Mouse (Mus musculus): ENCODE data around the gene Vax1.

Gene Vax1

DNA sequence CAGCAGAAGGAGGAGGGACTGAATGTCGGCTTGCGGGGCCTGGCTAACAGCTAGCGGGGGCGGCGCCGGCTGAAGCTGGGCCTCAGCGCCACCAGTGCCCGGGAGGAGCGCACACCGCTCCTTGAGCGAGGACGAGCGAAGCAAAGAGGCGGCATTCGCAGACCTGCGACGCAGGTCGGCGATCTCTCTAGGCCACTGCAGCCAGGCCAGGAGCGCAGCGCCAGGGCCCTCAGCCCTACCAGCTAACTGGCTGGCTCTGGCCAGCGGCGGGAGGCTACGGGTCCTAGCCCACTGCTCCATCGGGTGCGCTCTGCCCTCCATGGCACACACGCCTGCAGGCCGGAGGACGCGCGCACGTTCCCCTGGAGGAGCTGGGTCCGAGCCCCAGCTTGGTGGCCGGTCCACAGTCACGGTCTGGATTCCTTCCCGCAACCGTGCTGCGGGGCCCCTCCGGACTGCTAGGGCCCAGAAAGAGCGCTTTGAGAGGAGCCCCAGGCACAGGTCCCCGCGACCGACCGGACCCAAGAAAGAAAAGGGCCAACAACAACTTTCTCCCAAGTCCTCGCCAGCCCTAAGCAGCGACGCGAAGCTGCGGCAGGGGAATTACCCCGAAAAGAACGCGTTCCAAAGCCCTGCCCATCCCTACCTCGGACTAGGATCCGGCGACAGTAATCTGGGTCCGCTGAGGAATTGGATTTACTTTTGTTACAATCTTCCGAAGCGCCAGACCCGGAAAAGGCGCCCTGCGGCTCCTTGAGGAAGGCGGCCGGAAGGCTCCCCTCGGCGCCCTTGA, 517 bp downstream of the Vax1 start:
- no peak for DNase-seq (ENCODE audit: low spot score)

DNA sequence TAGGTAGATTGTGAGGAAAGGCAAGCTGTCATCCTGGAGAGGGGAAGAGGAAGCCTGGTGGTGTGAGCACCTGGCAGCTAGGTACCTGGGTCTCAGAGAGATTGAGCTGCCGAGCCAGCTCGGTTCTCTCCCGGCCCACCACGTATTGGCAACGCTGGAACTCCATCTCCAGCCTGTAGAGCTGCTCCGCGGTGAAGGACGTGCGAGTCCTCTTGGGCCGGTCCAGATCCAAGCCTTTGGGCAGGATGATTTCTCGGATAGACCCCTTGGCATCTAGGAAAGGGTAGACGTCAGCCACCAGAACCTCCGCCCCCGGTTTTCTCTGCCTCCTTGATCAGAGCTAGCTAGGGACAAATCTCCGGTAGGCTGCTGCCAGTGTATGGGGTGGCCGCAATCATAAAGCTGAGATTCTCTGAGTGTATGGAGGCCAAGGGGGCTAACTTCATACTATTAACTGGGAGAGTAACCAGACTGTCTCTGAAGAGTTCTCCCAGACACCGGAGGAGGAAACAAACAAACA, 1.4 kb downstream of the Vax1 start:
- DNase-seq (ENCODE audit: low spot score) = no peak

DNA sequence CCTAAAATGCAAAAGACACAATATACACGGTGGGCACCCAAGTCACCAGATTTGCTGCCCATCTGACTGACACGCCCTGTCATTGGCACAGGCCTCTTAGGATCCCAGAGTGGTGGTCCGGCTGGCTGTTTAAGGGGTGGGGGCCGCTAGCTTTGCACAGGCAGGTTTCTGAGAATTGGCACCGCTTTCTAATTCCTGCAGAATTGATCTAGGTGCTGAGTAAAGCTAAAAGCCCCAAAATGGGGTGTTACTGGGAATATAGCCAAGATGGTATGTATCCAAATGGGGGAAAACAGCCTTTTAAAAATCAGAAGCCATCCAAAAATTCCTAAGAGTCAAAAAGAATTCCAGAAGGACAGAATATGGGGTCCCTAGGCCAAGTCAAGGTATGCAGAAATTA, 2.0 kb downstream of the Vax1 start:
- DNase-seq (ENCODE audit: low spot score) = no peak

DNA sequence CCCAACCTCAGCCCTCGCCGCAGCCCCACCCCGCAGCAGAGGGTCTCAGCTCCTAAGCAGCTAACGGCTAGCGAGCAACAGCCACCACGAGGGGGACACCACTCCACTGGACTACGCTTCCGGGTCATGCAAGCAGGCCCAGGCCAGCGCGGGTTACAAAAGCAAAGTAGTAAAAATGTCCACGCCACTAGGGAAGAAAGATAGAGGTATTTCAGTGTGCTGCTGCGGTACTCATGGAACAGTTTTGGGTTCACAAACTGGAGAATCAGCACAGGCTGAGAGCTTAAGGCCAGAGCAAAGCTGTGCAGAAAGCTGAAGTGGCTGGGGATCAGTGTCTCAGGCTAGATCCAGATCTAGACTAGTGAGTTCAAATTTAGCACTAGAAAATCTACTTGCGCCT, 3.0 kb downstream of the Vax1 start:
- no peak for DNase-seq (ENCODE audit: low spot score)

DNA sequence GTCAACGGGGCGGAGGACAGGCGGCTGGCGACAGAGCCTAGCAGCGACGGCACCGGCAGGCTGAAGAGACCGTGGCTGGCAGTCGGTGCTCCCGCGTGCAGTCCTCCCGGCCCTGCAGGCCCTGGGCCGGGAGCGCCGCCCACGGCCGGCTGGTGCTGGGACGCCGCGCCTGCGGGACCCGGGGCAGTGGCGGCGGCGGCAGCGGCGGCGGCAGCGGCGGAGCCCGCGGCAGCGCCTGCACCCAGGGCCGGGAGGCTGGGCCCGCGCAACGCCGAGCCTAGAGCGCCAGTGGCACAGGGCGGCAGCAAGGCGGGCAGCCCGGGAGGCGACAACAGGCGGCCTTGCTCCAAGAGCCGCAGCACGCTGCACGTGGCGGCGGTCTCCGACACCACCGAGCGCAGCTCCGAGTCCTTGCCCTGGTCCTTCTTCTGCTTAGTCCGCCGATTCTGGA, 3.5 kb downstream of the Vax1 start:
- DNase-seq (ENCODE audit: low spot score) = no peak

DNA sequence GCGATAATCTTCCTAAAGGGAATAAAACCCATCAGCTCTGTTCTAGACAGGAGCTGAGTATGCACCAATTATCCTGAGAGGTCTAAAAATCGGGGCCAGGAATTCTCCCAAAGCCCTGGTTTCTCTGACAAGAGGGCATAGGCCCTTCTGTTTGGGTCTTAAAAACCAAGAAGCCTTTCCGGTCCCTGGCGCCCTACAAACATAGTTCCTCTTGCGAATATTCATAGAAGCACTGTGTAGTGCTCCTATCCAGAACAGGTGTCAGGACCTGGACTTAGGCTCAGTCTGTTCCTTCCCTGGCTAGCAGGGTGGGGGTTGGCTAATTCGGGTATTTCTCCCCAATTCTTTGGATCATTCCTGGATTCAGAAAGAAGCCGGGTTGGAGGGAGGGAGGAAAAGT, 4.3 kb downstream of the Vax1 start:
- no peak for DNase-seq (ENCODE audit: low spot score)

DNA sequence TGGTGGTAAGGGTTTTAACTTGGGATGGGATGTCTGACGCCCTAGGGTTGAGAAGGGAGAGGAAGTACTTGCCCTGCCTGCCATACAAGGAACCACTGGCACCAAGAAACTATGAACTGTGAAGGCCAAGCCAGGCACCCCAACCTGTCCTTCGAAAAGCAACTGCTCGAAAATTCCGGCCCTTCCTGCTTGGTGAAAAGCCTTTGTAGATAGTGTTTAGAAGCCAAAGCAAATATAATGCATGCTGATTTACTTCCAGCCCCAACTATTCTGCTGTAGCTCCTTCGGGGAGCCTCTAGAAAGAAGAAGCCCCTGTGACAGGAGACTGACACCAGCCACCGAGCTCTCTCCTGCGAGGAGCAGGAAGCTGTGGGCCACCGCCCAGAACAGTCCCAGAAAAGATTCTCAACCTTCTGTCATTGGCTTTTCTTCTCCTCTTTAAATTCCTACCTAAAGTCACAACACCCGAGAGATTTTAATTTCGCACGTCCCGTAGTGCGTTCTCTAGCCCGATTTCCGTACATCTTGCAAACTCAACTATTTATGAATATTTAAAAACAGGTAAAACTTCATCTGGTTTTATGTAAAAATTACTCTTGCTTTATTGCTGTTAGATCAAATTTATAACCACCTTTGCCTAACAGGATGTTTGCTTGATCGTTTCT, 4.8 kb downstream of the Vax1 start:
- no peak for DNase-seq (ENCODE audit: low spot score)

DNA sequence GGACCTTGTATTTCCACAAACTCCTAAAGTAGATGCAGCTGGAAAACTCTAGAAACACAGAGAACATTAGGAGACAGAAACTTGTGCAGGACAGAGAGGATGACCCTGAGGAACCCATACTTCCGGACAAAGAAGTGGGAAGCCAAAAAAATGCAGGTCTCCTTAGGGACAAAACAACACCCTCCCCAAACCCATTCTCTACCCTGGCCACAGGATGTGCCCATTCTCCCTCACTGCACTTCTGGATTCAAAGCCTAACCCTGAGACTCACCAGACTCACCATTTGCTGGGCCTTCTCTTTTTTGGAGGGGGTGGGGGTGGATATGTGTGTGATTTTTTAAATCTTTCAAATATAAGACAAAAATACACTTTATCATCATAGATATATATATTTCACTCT, 5.7 kb downstream of the Vax1 start:
- DNase-seq (ENCODE audit: low spot score) = no peak

DNA sequence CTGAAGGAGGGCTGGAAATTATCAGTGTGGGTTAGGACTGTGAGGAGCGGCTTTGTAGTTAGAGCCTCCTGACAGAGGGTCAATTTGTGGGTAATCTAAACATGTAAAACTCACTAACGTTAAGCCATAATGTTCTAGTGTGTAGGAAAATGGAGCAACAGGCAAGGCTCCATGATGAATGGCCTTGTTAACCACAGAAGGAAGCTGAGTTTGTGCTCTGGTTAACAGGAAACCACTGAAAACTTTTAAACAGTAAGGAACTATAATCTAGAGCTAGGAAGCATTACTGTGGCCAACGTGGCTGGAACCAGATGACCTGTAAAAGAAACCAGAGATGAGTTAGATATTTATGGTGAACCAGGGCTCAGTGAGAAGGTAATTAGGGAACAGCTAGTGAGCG, 13.2 kb downstream of the Vax1 start:
- DNase-seq (ENCODE audit: low spot score) = no peak

DNA sequence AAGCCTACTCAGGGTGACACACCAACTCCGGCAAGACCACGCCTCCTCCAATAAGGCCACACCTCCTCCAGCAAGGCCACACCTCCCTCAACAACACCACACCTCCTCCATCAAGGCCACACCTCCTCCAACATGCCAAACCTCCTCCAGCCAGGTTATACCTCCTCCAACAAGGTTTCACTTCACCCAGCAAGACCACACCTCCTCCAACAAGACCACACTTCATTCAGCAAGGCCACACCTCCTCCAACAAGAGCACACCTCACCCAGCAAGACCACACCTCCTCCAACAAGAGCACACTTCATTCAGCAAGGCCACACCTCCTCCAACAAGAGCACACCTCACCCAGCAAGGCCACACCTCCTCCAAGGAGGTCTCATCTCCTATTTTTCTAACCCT, 15.7 kb downstream of the Vax1 start:
- DNase-seq (ENCODE audit: low spot score) = no peak

DNA sequence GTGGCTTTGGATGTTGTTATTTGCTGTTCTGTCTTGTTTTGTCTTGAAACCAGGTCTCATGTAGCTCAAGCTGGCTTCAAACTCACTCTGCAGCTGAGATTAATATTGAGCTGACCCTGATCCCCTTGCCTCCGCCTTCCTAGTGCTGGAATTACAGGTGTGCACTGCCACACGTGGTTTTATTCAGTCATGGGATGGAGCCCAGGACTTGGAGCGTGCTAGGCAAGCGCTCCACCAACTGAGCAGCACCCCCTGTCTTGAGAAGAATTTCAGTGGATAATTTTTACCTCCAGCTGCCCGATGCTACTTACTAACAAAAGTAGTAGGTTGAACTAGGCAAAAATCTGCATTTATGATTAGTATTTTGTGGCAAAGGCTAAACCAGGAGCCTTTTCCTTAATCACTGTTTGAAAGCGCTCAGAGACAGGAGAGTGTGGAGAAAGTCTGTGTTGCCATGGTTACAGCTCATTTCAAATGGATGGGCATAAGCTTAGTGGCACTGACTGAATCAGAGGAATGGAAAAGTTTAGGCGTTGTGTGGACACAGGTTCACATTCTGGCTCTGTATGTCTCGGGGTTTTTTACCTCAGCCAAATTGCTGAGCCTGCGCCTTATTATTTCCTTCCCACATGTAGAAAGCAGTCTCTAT, 24.2 kb downstream of the Vax1 start:
- no peak for DNase-seq (ENCODE audit: low spot score)

DNA sequence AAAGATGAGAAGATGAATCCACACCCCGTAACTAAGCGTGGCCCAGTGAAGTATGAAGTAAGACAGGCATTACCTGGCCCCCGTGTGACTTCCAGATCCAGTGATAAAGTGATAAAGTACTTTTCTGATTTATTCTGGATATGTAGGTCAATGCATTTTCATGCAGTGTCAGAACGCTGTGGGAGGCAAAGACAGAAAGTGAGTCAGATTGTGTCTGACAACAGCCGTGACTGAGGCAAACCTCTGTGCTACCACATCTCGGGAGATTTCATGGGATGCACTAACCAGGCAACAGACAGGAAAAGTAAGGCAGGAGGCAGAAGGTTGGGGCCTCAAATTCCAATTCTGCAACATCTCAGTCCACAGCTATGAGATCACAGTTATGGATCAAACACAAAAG, 24.8 kb downstream of the Vax1 start:
- DNase-seq (ENCODE audit: low spot score) = no peak

DNA sequence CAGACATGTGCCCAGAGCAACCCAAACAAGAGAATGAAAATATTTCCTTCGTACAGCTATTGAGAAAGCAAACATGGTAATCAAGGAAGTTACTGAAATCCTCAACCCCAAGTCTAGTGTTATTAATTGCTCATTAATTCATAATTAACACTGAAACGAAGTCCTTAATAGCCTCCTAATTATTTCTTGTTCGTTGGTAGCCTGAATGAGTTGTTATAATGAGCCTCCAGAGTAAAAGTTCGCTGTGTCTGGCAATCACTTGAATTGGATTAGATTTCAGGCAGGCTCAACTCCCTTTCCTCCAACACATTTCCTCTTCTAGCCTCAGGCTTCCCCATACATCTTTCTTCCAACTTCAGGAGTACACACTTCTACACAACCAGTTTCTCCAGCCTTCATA, 27.6 kb downstream of the Vax1 start:
- DNase-seq (ENCODE audit: low spot score) = no peak

DNA sequence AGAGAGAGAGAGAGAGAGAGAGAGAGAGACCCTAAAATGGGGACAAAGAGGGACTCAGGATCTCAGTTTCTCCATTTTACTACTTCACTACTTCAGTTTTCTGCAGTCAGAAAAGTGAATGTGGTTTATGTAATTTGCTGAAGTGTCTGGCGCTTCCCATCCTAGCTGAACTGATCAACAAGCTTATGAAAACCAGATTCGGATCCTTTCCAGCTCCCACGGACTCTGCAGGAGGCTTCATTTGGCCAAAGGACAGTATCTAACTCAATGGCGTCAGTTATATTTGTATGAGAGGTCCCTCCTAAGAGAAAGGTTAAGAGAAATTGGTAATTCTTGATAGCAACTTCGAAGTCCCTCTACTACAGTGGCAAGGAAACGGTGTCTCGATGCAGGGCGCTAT, 34.5 kb downstream of the Vax1 start:
- DNase-seq (ENCODE audit: low spot score) = no peak

DNA sequence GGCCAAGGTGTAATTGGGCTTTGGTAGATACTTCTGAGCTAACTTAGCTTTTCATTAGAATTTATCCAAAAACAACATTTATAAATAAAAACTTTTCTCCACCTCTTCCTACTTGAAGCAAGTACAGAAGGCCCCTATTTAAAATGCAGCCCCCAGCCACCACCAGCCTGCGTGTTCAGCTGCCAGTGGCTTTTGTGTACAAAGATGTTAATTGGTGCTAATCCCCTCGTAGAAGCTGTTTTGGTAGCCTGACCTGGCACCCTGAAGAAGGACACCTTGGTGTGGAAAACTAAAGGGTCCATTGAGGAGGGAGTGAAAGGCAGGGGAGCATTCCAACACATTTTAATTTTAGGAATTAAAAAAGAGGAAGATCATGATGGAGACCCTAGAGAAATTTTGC, 34.9 kb downstream of the Vax1 start:
- no peak for DNase-seq (ENCODE audit: low spot score)

DNA sequence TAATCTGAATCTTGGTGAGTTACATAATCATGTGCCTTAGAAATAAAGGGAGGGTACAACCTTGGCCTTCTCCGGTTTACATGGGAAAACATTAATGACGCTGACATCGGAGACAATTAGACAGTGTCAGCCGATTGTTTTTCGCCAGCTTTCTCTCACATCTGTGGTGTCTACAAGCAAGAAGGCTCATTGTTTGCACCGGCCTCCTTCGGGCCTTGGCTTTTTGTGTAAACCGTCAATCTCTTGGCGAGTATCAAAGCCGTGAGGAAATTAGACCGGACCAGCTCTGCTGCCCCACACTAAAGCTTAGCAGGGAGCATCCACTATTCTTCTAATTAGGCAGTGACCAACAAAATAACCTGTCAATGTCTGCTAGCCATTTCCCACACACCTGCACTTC, 36.7 kb downstream of the Vax1 start:
- DNase-seq (ENCODE audit: low spot score) = no peak

DNA sequence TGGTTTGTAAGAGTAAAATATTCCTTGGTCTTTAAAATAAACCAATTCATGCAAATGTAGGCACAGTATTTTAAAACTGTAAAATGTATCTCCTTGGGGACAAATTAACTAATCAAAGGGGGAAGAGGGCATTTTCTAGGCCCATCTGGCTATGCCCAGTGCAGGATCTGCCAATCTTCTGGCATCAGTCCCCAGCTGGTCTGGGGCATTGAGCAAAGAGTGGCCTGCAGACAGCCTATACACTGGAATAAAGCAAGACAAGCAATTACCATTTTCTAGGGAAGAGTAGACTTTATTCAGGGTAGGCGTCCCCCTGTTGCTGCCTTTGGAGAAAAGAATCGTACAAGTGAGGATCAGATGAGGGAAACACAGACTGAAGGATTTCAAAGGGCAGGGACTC, 40.2 kb downstream of the Vax1 start:
- no peak for DNase-seq (ENCODE audit: low spot score)

DNA sequence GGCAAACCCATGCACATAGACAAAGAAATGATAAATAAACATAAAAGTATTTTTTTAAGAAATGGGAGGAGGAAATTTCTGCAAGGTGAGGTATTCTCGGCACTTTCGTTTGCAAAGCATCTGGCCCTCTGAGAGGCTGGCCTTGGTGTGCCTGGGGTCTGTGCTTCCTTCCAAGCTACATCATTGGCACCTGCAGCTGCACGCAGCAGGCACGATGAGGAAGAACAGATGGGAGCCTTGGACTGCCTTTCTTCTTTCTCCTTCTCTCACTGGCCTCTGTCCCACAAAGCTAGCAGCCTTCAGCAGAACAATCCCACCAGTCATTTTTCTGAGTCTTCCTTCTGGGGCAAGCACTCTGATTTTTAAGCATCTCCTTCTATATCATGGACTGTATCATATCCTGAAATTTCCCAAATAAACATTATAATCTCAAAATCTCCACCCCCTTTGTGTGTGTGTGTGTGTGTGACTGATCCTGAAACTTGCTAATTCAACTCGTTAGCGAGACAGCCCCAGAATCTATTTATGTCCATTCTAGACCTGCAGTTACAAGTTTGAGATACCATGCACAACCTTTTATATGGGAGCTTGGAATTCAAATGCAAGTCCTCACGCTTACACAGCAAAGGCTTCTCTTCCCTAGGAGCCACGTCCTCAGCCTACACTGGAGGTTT, 41.2 kb downstream of the Vax1 start:
- DNase-seq (ENCODE audit: low spot score) = no peak

DNA sequence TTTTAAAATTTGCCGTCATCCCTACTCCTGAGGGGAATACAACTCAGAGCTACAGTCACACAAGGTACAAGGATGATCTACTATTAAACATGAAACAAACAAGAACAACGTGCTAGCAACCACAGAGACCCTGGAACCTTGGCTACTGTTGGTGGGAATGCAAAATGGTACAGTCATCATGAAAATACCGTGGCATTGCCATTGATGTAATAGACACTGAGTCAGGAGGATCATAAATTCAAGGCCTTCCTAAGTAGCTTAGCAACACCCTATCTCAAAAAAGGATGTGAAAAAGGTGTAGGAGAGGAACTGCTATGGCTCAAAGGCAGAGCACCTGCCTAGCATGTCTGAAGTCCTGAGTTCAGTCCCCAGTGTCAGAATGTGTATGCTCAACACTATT, 42.4 kb downstream of the Vax1 start:
- DNase-seq (ENCODE audit: low spot score) = no peak
